Mouse (Mus musculus): ENCODE results near the gene Irak4.

- TF ChIP-seq GATA1 (IDR thresholded peaks at IDR 0.05; ENCODE audit: borderline replicate concordance, low read length) (no peak), FLI1 (IDR thresholded peaks at IDR 0.05; ENCODE audit: low read length) (no peak)
Observed at GRCm38 (mm10) chr15:94520205-94520900, 23.1 kb upstream of the Irak4 start.
